In genomic region chr9:21867726-21868125, GRCm38 (mm10) we compare ENCODE assay signal across 33 mouse cellular contexts. TPM values are rescaled to one million over a fixed set of nuclear protein-coding genes. Genes with fewer than 3 reads are reported as not detected.
DNase-seq lines count a peak whose midpoint lies in the region; TF ChIP-seq lines count a peak whose summit lies in the region.
"Had no signal": no experiment of that assay in that cellular context is flagged by ENCODE, and none has a peak within 500 bp of the region (broad histone marks: within the 10 kb centered on the region; RNA-seq: fewer than 3 reads in every experiment).

No protein-coding gene starts in this region.

- WGBS in heart, embryonic 10.5 days: 81% methylated on average over 3 of the region's 3 CpGs
- 79% methylated on average over 3 of the region's 3 CpGs for WGBS in limb, embryonic 10.5 days

- no peak for DNase-seq in heart, embryonic 10.5 days (ENCODE audit: low spot score)
- DNase-seq in heart, postnatal 14 days: no peak
- no peak for DNase-seq in ES-E14 (ENCODE audit: low read depth, low spot score)
- DNase-seq in adrenal gland, adult 8-10 months: peak; percentile 50
- DNase-seq in limb, embryonic 10.5 days (ENCODE audit: low spot score): no peak
- DNase-seq in right cerebral cortex, postnatal 14 days: no peak
- DNase-seq: B cell, adult 2 months; cerebellum, adult 11-12 months; cerebellum, adult 9-11 months; embryo, embryonic 11 days; heart, postnatal 4 days; kidney, postnatal 4 days; liver, embryonic 13.5 days; lung, adult 18-20 months; midbrain, embryonic 14.5 days; right cerebral cortex, adult 18-20 months; right cerebral cortex, postnatal 4 days; thymus, adult 2 months; thymus, postnatal 36 days had no signal

- H3K27ac ChIP-seq in heart, embryonic 10.5 days: 0 out of 2 replicates have a peak overlapping the region, but pooled peaks have one; percentile 47
- H3K27ac ChIP-seq in ES-E14 (ENCODE audit: insufficient read depth, low read depth, low read length, poor library complexity, severe bottlenecking): no peak overlapping the region
- H3K27ac ChIP-seq in limb, embryonic 10.5 days: peak overlapping the region; percentile 16; the same call in 1 of the 2 replicates
- H3K27ac ChIP-seq: embryonic facial prominence, embryonic 12.5 days; kidney, postnatal 0 days; limb, embryonic 15.5 days; liver, embryonic 13.5 days; macrophage; neural tube, embryonic 15.5 days had no signal

- peaks cover 9% of the 10 kb centered on the region; the same call in 1 of the 2 replicates for H3K27me3 ChIP-seq in heart, embryonic 10.5 days (ENCODE audit: insufficient read depth, poor library complexity, severe bottlenecking)
- H3K27me3 ChIP-seq in limb, embryonic 10.5 days (ENCODE audit: low read depth, poor library complexity, severe bottlenecking): no peaks in the 10 kb centered on the region
- H3K27me3 ChIP-seq: embryonic facial prominence, embryonic 12.5 days; hindbrain, embryonic 13.5 days; limb, embryonic 15.5 days had no signal

- no peaks in the 10 kb centered on the region for H3K36me3 ChIP-seq in heart, embryonic 10.5 days
- H3K36me3 ChIP-seq in ES-E14 (ENCODE audit: control insufficient read depth, insufficient read depth, low read length, poor library complexity, severe bottlenecking): no peaks in the 10 kb centered on the region
- H3K36me3 ChIP-seq in limb, embryonic 10.5 days: no peaks in the 10 kb centered on the region
- H3K36me3 ChIP-seq: embryonic facial prominence, embryonic 12.5 days; hindbrain, embryonic 13.5 days; limb, embryonic 15.5 days; liver, embryonic 13.5 days; neural tube, embryonic 15.5 days had no signal

- H3K4me1 ChIP-seq in heart, embryonic 10.5 days: peaks cover 6% of the 10 kb centered on the region; the same call in 1 of the 2 replicates
- peaks cover 0 to 23% of the 10 kb centered on the region in 2 experiments; a peak in 2 of 4 replicates for H3K4me1 ChIP-seq in ES-E14 (ENCODE audit: control insufficient read depth in 2 of 2, insufficient read depth in 2 of 2, low read length in 2 of 2, poor library complexity in 1 of 2)
- 0 out of 2 replicates have a peak, but pooled peaks cover 11% of the 10 kb centered on the region for H3K4me1 ChIP-seq in limb, embryonic 10.5 days
- H3K4me1 ChIP-seq: embryonic facial prominence, embryonic 12.5 days; hindbrain, embryonic 13.5 days; liver, embryonic 13.5 days; neural tube, embryonic 15.5 days had no signal

- H3K9me3 ChIP-seq in heart, embryonic 10.5 days: no peaks in the 10 kb centered on the region
- no peaks in the 10 kb centered on the region for H3K9me3 ChIP-seq in ES-E14 (ENCODE audit: control insufficient read depth, insufficient read depth, low read depth, low read length)
- H3K9me3 ChIP-seq in limb, embryonic 10.5 days (replicated peaks): no peaks in the 10 kb centered on the region
- H3K9me3 ChIP-seq: embryonic facial prominence, embryonic 12.5 days; hindbrain, embryonic 13.5 days; limb, embryonic 15.5 days; liver, embryonic 13.5 days; neural tube, embryonic 15.5 days had no signal

- 0 out of 2 replicates have a peak overlapping the region, but pooled peaks have one; percentile 22 for H3K9ac ChIP-seq in ES-E14 (ENCODE audit: insufficient read depth, low read depth, low read length, poor library complexity, severe bottlenecking)
- H3K9ac ChIP-seq: embryonic facial prominence, embryonic 12.5 days; hindbrain, embryonic 13.5 days; limb, embryonic 15.5 days; liver, embryonic 13.5 days; neural tube, embryonic 15.5 days had no signal

- intact Hi-C loops in heart, postnatal 14 days (cut with DNase I): no loop called here

- H3K4me3 ChIP-seq in heart, embryonic 10.5 days: no peak overlapping the region
- no peak overlapping the region for H3K4me3 ChIP-seq in ES-E14 (ENCODE audit: insufficient read depth in 1 of 2, low read depth in 1 of 2, low read length in 2 of 2, poor library complexity in 1 of 2, severe bottlenecking in 1 of 2)
- no peak overlapping the region for H3K4me3 ChIP-seq in limb, embryonic 10.5 days
- H3K4me3 ChIP-seq: embryonic facial prominence, embryonic 12.5 days; hindbrain, embryonic 13.5 days; limb, embryonic 15.5 days; liver, embryonic 13.5 days; neural tube, embryonic 15.5 days had no signal

- in situ Hi-C loops in ES-E14 (cut with MboI; ENCODE audit: low sequenced_read_pairs in 2 of 2, unreplicated experiment in 2 of 2): no loop called here

TF ChIP-seq in ES-E14, 5 proteins besides CTCF, POLR2A, EP300 and RAD21:
- TF ChIP-seq CHD2 (IDR thresholded peaks at IDR 0.05; ENCODE audit: low read depth, low read length) (no peak), ZC3H11A (IDR thresholded peaks at IDR 0.05; ENCODE audit: borderline replicate concordance, low read depth, low read length) (no peak), MAFK (IDR thresholded peaks at IDR 0.05; ENCODE audit: insufficient read depth, low read depth, low read length) (no peak), ZNF384 (IDR thresholded peaks at IDR 0.05; ENCODE audit: low read depth, low read length) (no peak), HCFC1 (IDR thresholded peaks at IDR 0.05; ENCODE audit: borderline replicate concordance, insufficient read depth, low read length) (no peak)

RNA-seq across cellular contexts. Expression of gene Dock6, which starts 15.3 kb away (rescaled TPM):
- 47.9 and 56.9 TPM in 2 replicates for polyA plus RNA-seq in heart, embryonic 10.5 days (2016; fragmentation: Nextera tagmentation; extraction: Ambion mirVana)
- total RNA-seq in heart, postnatal 14 days (2021): 10 to 100 TPM; 46.1 to 57.3 TPM
- 45.4 and 144 TPM in 2 replicates for total RNA-seq in ES-E14 (2012; rRNA removed)
- total RNA-seq in adrenal gland, adult 8-10 months (2022): 10 to 100 TPM; 34.3 to 80.5 (median 56.4) TPM
- 46.0 and 52.0 TPM in 2 replicates for polyA plus RNA-seq in limb, embryonic 10.5 days (2016; fragmentation: Nextera tagmentation; extraction: Ambion mirVana)

RNA-seq across cellular contexts. Expression of gene Angptl8, which starts 32.4 kb away (rescaled TPM):
- 2.5 and 5.7 TPM in 2 replicates for polyA plus RNA-seq in heart, embryonic 10.5 days (2016; fragmentation: Nextera tagmentation; extraction: Ambion mirVana)
- not detected for total RNA-seq in heart, postnatal 14 days (2021)
- total RNA-seq in ES-E14 (2012; rRNA removed): 0.48 TPM in 1 of 2 replicates, not detected in the other
- total RNA-seq in adrenal gland, adult 8-10 months (2022): 10 to 100 TPM in 2 of 4 experiments, 1 to 10 TPM in 2; 1.5 to 12.0 (median 7.7) TPM
- 1.2 and 1.6 TPM in 2 replicates for polyA plus RNA-seq in limb, embryonic 10.5 days (2016; fragmentation: Nextera tagmentation; extraction: Ambion mirVana)
- total RNA-seq: heart, postnatal 4 days; layer of hippocampus, adult 8-10 months; layer of hippocampus, postnatal 25 days; left cerebral cortex, adult 8-10 months; left cerebral cortex, postnatal 36 days; megakaryocyte-erythroid progenitor cell, adult 5-6 weeks had no signal
- polyA plus RNA-seq: activated CD4-positive, CD25-positive, alpha-beta regulatory T cell, adult 4 months; forebrain, embryonic 14.5 days; frontal cortex, adult 2 months; macrophage had no signal

RNA-seq across cellular contexts. Expression of gene Rab3d, which starts 50.3 kb away (rescaled TPM):
- 6.2 and 6.8 TPM in 2 replicates for polyA plus RNA-seq in heart, embryonic 10.5 days (2016; fragmentation: Nextera tagmentation; extraction: Ambion mirVana)
- total RNA-seq in heart, postnatal 14 days (2021): 1 to 10 TPM; 8.2 to 9.7 TPM
- 4.4 and 9.5 TPM in 2 replicates for total RNA-seq in ES-E14 (2012; rRNA removed)
- 10 to 100 TPM; 43.1 to 64.6 (median 48.1) TPM for total RNA-seq in adrenal gland, adult 8-10 months (2022)
- 2.7 and 5.0 TPM in 2 replicates for polyA plus RNA-seq in limb, embryonic 10.5 days (2016; fragmentation: Nextera tagmentation; extraction: Ambion mirVana)

RNA-seq across cellular contexts. Expression of gene Ccdc159, which starts 59.5 kb away (rescaled TPM):
- 3.6 and 4.2 TPM in 2 replicates for polyA plus RNA-seq in heart, embryonic 10.5 days (2016; fragmentation: Nextera tagmentation; extraction: Ambion mirVana)
- total RNA-seq in heart, postnatal 14 days (2021): 1 to 10 TPM; 1.1 to 1.6 TPM
- 1.8 and 1.9 TPM in 2 replicates for total RNA-seq in ES-E14 (2012; rRNA removed)
- total RNA-seq in adrenal gland, adult 8-10 months (2022): 10 to 100 TPM in 3 of 4 experiments, 1 to 10 TPM in 1; 8.6 to 27.3 (median 17.7) TPM
- polyA plus RNA-seq in limb, embryonic 10.5 days (2016; fragmentation: Nextera tagmentation; extraction: Ambion mirVana): 3.0 and 3.9 TPM in 2 replicates
- total RNA-seq: megakaryocyte-erythroid progenitor cell, adult 5-6 weeks had no signal
- polyA plus RNA-seq: activated CD4-positive, CD25-positive, alpha-beta regulatory T cell, adult 4 months had no signal

RNA-seq across cellular contexts. Expression of gene Tmem205, which starts 59.6 kb away (rescaled TPM):
- polyA plus RNA-seq in heart, embryonic 10.5 days (2016; fragmentation: Nextera tagmentation; extraction: Ambion mirVana): 50.1 and 52.6 TPM in 2 replicates
- 10 to 100 TPM; 22.7 to 27.6 TPM for total RNA-seq in heart, postnatal 14 days (2021)
- 38.1 and 75.3 TPM in 2 replicates for total RNA-seq in ES-E14 (2012; rRNA removed)
- 100 to 1,000 TPM; 375 to 588 (median 495) TPM for total RNA-seq in adrenal gland, adult 8-10 months (2022)
- 31.1 and 33.5 TPM in 2 replicates for polyA plus RNA-seq in limb, embryonic 10.5 days (2016; fragmentation: Nextera tagmentation; extraction: Ambion mirVana)
